Mouse (Mus musculus) embryonic fibroblast, embryonic 13.5 days (primary cell): ENCODE data around the gene Mapk10. TPM values are rescaled to one million over a fixed set of nuclear protein-coding genes. Genes with fewer than 3 reads are reported as not detected.

Experiments
- H3K27ac ChIP-seq: 2 replicates; pipeline ENCODE4 v1.5.1; 2012; ENCODE audit warnings: low read length, control low read depth, inconsistent platforms; ENCODE audit not compliant: insufficient read depth
- H3K4me1 ChIP-seq: 2 replicates; pipeline ENCODE4 v1.6.1; 2011; ENCODE audit warnings: low read length; ENCODE audit not compliant: control insufficient read depth, insufficient read depth
- H3K4me3 ChIP-seq: 2 replicates; pipeline ENCODE4 v1.5.1; 2011; ENCODE audit warnings: mild to moderate bottlenecking, control low read depth, low read length; ENCODE audit not compliant: insufficient read depth
- CTCF ChIP-seq: IDR thresholded peaks from 2 replicates; pipeline ENCODE4 v1.5.1; 2011; ENCODE audit warnings: mild to moderate bottlenecking, control low read depth, low read length, moderate library complexity, borderline replicate concordance; ENCODE audit not compliant: insufficient read depth
- POLR2A ChIP-seq: IDR thresholded peaks from 2 replicates; pipeline ENCODE4 v1.6.1; 2011; ENCODE audit warnings: low read depth, mild to moderate bottlenecking, control low read depth, low read length, moderate library complexity
- polyA plus RNA-seq: library from polyadenylated mRNA; stranded (reverse); fragments of >200 nt; gene quantifications from 2 replicates; pipeline ENCODE4 v1.2.4, GENCODE M21; 2011; ENCODE audit warnings: low read depth; ENCODE audit not compliant: missing spikeins, insufficient read length

The Mapk10 gene
- polyA plus RNA-seq: 0.16 and 0.57 TPM in 2 replicates

- TF ChIP-seq CTCF: no peak
- Histone ChIP-seq H3K4me1 (0 out of 2 replicates have a peak, but pooled peaks cover 2% of the 10 kb centered on the region), H3K27ac (no peak within 1 kb of the TSS), H3K4me3 (no peak within 1 kb of the TSS)
Observed at GRCm38 (mm10) chr5:103211101-103211848, at the start of gene Mapk10. Gene Mapk10 (minus strand): TSS chr5:103211334.

GRCm38 (mm10) chr5:103256144-103256543 is 45.0 kb upstream of the Mapk10 start:
- Histone ChIP-seq H3K27ac (no peak overlapping the region), H3K4me1 (no peaks in the 10 kb centered on the region), H3K4me3 (no peak overlapping the region)
- TF ChIP-seq POLR2A: no peak
- TF ChIP-seq CTCF: no peak

GRCm38 (mm10) chr5:103242430-103242829 is 31.3 kb upstream of the Mapk10 start:
- Histone ChIP-seq H3K4me3 (no peak overlapping the region), H3K4me1 (no peaks in the 10 kb centered on the region), H3K27ac (no peak overlapping the region)
- no peak for TF ChIP-seq POLR2A
- no peak for TF ChIP-seq CTCF

GRCm38 (mm10) chr5:103231822-103232221 is 20.7 kb upstream of the Mapk10 start:
- TF ChIP-seq POLR2A (no peak), CTCF (no peak)
- H3K27ac ChIP-seq: peak overlapping the region; percentile 0; the same call in 1 of the 2 replicates
- no peak overlapping the region for H3K4me3 ChIP-seq
- peaks cover 4% of the 10 kb centered on the region; the same call in 1 of the 2 replicates for H3K4me1 ChIP-seq

GRCm38 (mm10) chr5:103230334-103230733 is 19.2 kb upstream of the Mapk10 start:
- Histone ChIP-seq H3K4me1 (peaks cover 4% of the 10 kb centered on the region; the same call in 1 of the 2 replicates), H3K4me3 (no peak overlapping the region), H3K27ac (no peak overlapping the region)
- no peak for TF ChIP-seq POLR2A
- TF ChIP-seq CTCF: no peak

- no peak for TF ChIP-seq CTCF
- Histone ChIP-seq H3K27ac (no peak overlapping the region), H3K4me3 (no peak overlapping the region), H3K4me1 (peaks cover 4% of the 10 kb centered on the region; the same call in 1 of the 2 replicates)
Observed at GRCm38 (mm10) chr5:103229321-103229720, 18.2 kb upstream of the Mapk10 start.

- Histone ChIP-seq H3K4me1 (no peaks in the 10 kb centered on the region), H3K4me3 (no peak overlapping the region), H3K27ac (no peak overlapping the region)
- no peak for TF ChIP-seq CTCF
- no peak for TF ChIP-seq POLR2A
Observed at GRCm38 (mm10) chr5:103221997-103222396, 10.9 kb upstream of the Mapk10 start.

- TF ChIP-seq CTCF (no peak), POLR2A (no peak)
- 0 out of 2 replicates have a peak, but pooled peaks cover 2% of the 10 kb centered on the region for H3K4me1 ChIP-seq
- no peak overlapping the region for H3K4me3 ChIP-seq
- no peak overlapping the region for H3K27ac ChIP-seq
Observed at GRCm38 (mm10) chr5:103210644-103211043, 490 bp downstream of the Mapk10 start.

GRCm38 (mm10) chr5:103210018-103210417 is 1.1 kb downstream of the Mapk10 start:
- TF ChIP-seq CTCF: no peak
- H3K4me3 ChIP-seq: no peak overlapping the region
- no peak overlapping the region for H3K27ac ChIP-seq
- H3K4me1 ChIP-seq: 0 out of 2 replicates have a peak, but pooled peaks cover 2% of the 10 kb centered on the region

GRCm38 (mm10) chr5:103209486-103209885 is 1.6 kb downstream of the Mapk10 start:
- Histone ChIP-seq H3K4me1 (0 out of 2 replicates have a peak, but pooled peaks cover 2% of the 10 kb centered on the region), H3K4me3 (no peak overlapping the region), H3K27ac (no peak overlapping the region)
- TF ChIP-seq CTCF (no peak), POLR2A (no peak)
